Mouse (Mus musculus): Measurements from ENCODE around the gene Clstn2.

The Clstn2 gene

DNA sequence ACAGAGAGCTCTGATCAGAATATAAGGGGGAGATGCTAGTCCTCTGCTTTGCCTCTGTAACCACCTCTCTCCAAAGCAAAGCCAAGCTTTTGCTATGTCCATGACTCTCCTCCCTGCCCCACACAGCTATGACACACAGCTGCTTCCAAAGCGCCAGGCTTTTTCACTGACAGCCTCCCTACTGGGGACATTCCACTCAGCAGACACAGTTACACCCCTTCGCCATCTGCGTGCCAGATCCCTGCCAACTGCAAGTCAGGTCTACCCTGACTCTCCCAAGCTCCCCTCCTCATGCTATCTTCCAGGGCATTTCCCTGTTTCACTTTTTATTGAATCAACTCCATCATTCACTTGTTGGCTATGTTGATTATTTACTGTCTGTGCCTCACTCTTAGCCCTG, 259.1 kb downstream of the Clstn2 start:
- DNase-seq = no peak

DNA sequence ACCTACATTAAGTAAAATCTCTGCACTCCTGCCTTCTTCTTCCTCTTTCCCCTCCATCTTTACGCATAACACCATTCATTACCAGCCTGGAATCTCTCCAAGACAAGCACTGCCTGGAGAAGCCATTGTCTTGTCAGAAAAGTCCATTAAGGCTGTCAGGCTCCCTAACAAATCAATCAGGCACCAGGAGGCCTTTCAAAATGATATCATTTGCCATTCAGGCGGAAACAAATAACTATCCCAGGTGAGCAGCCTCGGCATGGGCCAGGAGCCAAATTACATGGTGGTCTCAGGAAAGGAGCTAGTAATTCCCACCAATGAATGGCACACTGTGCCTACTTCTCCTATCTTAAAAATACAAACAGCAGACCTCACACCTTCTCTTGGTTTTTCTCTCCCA, 260.6 kb downstream of the Clstn2 start:
- no peak for DNase-seq

DNA sequence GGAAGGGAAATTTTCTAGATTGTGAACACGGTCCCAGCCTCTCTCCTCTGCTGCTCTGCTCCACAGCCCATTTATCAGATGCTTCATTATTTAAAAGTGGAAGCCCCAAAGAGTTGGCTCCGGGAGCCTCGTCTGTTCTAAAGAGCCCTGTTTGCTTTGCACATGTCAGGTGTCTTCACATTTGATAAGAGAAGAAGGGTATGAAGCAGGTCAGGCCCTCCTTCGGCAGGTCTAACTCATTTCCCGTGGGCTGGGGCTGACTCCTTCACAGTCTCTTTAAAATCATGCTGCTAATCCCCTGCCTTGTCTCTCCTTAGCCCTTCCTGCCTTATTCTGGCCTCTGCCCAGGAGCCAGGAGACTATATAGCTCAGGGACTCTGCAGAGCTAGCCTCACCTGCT, 263.6 kb downstream of the Clstn2 start:
- DNase-seq = no peak

DNA sequence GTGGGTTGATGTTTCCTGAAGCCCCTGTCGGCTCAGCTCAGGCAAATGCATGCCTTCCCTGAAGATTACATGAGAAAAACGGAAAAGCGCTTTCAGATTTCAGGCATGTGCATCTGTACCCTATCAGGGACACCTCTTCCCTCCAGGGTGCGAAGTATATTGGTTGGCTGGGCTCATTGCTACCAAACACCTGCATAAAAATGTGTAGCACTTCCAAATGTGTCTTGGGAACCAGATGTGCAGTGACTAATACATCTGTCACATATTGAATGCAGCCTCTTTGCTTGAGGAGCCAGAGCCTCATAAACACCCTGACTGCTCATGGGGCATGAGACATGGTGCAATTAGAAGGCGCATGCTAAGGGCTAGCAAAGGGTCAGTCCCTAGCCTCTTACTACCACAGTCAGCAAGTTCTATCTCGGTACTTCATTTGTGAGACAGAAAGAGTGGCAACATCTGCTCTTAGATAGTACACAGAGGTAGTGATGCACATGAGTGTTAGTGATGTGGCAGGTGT, 267.7 kb downstream of the Clstn2 start:
- no peak for DNase-seq

DNA sequence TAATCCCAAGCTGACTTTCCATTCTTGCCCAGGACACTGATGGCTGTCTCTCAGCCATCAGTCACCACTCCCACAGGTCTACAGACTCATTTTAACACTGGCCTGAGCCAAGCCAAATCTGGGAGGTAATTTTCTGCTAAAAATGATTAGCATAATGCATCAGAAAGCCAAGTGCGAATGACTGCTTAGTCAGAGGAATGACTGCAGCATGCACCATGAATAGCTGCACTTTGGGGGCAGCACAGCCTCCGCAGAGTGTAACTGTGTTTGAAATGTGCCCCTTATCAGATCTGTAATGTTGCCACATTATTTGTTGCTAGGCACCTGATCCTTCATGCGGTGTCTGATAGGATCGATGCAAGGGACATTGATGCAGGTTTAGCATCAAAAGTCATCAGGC, 269.9 kb downstream of the Clstn2 start:
- DNase-seq = no peak

DNA sequence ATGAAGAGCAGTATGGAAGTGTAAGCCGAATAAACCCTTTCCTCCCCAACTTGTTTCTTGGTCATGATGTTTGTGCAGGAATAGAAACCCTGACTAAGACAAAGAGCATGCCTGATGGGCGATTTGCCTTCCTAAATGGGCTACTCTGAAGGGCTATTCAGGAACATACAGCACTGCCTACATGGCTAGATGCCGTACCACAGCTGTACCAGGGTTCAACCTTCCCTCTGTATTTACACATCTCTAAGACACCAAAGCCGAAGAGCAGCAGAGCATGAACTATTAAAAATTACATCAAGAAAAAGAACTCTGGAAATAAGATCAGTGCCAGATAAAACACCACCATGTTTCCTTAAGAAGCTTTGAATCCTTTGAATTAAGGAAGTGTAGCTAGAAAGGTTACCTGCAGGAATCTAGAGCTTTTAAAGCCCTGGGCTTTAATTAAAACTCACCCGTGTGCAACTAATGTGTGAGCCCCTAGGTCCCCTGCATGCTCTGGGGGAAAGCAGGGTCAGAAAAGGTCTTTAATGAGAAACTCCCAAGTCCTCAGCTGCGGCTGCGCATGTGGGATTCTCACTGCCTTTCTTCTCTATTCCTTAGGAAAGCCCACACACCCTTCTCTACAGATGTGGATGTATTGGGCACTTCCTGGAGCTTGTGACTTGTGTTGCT, 277.2 kb downstream of the Clstn2 start:
- DNase-seq = no peak

DNA sequence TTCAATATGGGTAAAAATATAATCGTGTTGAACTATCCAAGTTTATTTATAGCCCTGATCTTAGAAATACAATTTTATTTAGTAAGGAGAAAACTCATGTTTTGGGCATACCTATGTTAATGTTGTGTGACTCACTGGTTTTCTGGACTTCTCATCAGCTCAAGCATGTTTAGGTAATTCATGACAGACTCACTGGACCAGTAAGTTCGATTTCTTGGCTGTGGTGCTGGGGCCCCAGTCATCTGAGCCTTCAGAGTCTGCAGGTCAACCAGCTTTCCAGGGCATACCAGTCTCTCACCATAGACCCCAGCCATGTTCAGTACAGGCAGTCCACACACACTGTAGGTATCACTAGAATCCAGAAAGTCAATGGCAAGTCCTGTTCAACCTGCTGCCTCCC, 279.3 kb downstream of the Clstn2 start:
- no peak for DNase-seq

DNA sequence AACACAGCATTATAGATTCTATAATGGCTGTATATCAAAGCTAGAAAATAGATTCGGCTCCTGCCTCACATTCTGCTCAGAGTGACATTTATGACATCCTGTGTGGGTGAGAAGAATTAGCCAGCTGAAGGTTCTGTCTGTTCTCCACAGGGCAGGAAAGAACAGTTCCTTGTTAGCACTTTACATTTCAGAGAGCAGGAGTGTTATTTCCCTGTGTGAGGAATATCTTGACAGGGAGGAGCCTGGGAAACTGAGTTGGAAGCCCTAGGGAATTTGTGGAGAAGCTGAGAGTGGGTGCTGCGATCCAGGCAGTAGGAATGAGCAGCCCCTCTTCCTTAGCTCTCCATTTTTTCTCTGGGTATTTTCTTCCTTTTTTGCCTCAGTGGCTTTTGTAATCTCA, 286.4 kb downstream of the Clstn2 start:
- DNase-seq = no peak

DNA sequence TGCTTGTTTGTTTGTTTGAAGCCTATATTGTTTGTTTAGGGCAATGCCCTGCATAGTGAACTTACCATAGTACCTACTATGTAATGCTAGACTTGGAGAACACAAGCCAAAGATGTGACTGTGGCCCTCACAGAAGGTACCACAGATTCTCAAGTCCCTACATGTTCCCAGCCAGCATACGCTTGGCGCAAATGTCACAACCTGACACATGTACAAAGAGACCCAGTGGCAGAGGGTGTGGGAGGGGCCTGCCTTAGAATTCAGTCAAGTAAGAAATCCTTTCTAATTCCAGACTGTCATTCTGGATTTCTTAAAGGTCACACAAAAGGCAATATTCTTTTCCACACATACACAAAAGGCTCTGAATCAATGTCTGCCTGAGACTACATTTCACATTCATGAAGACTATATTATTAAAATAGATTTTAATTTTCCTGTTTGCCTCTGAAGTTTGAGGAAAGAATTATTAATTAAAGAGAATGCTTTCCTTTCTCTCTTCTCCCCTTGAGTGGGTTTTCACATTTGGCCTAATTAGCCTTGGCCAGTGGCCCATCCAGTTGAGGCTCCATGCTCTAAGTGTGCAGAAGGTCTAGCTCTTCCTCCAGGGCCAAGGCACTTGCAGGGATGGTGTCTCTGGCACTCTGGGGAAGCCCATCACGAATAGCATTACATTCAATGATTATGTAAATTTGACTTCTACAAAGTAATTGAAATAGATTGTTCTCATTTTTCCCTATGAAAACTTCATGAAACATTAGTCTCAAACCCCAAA, 305.1 kb downstream of the Clstn2 start:
- DNase-seq = no peak

DNA sequence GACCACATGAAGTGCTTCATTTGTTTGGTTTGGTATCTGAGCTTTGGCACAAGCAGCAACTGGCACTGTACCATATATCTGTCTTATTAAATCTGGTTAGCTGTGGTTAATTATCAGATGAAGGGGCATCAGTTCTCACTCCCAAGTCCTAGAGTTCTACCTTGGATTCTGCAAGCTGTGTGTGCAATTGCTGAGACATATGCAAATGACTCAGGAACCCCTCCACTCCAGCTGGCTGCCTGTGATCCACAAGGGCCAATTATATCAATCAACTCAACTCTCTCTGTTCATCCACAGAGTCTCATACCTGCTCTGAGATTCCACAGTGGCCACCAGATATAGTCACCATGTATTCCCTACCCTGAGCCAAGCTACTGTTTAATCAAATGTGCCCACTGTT, 315.3 kb downstream of the Clstn2 start:
- DNase-seq = no peak

DNA sequence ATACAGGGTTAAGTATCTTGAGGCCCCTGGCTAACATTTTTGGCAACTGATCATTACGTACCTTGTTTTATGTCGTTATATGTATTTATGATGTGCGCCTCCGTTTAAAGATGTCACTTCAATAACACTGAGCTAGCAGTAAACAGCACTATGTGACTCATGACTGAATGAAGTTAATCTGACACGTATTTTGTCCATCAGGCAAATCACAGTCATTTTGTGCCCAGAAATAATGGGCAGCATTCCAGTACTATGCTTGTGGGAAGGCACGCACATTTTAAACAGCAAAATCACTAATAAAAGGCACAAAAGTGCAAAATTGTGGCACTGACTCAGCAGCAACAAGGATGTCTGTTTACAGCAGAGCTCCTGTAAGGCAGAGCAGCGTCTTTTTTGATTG, 316.0 kb downstream of the Clstn2 start:
- DNase-seq = no peak

DNA sequence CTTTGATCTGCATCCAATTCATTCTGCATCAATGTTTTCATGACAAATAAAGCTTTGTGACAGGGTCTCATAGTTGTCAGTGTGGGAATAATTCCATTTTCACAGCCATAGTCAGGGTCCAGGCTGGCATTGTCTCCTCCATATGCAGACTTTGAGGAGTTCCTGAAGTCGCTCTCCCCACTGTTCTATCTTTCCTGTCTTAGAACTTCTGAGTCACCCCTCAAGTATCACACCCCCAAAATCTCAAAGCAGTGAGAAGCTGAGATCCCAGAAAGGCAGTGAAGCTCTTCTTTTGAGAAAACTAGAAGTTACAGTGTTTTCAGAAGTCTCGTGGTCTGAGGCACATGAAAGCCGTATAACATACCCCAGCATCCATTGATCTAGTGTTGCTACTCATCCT, 320.1 kb downstream of the Clstn2 start:
- DNase-seq = no peak

DNA sequence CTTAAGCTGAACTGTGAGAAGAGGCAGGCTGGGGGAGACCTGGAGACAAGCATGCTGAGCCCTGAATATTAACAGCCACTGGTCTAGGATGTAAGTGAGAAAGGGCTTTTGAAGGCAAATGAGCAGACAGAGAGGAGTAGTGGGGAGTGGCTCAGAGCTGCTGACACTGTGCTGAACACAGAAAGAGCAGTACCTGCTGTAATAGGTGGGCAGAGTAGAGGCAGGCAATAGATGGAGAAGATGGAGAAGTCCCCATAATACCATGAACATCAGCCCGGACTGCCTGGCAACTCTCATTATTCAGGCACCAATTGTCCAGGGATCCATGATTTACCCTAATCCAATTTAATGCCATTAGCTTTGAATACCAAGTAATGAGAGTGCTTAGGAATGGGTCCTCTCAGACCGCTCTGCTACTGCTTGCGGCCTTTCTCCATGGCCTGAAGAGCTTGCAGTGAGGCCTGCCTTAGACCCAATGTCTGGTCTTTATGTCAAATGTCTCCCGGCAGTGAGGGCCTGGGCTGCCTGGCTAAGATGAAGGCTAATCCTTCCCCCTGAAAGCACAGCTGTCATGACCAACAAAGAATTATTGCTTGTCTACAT, 329.0 kb downstream of the Clstn2 start:
- no peak for DNase-seq

DNA sequence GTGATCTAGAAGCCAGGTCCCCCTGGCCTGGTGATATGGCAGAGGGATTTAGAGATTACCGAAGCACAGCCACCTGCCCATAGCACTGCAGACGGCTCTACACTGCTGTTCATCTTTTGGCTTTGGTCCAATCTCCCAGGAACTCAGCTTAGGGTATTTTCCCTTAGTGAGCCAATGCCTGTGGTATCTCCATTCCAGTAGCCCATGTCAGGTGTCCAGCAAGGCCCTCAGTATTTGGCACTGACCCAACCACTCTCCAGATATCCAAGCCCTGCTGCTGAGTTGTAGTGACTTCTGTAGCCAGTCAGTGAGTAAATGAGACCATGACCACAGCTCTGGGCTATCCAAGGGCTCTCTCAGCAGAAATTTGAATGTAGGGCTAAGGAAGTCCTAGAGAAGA, 330.0 kb downstream of the Clstn2 start:
- DNase-seq = no peak

DNA sequence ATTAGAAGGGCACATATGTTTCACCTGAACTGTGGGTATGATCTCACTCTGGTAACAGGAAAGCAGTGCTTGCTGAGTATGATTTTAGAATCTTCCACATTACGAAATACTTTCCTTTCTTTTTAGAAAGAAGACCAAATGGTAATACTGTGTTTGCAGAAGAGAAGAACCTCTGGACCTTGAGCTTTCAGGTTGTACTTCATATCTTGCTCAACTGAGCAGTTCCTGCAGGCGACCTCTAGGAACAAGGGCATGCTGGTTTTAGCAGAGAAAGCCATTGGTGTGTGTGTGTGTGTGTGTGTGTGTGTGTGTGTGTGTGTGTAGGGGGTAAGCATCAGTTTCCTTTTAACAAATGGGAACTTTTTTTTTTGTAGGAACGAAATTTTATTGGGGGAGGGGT, 333.0 kb downstream of the Clstn2 start:
- DNase-seq = no peak

DNA sequence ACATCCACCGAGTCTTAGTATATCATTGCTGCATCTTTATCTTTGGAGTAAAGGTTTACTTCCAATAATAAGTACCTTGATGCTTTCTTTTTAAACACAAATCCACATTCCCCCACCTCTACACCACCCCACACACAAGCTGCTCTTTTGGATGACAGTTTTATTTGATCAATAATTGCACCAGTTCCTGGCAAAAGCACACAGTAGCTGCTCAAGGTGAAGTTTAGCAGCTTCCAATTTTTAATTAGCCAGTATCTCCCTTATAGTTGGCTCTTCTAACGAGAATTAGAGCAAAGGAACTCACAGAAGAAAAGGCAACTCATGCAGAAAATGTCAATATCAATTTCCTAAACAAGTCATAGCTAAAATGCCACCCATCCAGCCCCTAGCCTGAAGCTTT, 334.0 kb downstream of the Clstn2 start:
- DNase-seq = no peak

DNA sequence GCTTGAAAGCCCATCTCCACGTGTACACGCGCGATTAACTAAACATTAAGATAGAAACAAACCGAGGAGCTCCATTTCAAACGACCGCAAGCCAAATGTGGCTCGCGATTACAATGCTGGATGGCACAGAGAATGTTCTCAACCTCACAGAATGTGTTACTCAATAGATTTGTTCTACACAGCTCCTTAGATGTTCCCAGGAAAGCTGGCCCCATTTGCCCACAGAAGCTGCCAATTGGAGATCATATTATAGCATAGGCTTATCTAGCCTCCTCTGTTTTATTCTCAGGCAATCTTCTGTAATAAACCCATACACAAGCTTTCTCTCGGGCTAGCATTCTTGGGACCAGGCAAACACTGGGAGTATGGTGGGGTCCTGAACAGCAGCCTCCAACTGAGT, 334.9 kb downstream of the Clstn2 start:
- DNase-seq = no peak

DNA sequence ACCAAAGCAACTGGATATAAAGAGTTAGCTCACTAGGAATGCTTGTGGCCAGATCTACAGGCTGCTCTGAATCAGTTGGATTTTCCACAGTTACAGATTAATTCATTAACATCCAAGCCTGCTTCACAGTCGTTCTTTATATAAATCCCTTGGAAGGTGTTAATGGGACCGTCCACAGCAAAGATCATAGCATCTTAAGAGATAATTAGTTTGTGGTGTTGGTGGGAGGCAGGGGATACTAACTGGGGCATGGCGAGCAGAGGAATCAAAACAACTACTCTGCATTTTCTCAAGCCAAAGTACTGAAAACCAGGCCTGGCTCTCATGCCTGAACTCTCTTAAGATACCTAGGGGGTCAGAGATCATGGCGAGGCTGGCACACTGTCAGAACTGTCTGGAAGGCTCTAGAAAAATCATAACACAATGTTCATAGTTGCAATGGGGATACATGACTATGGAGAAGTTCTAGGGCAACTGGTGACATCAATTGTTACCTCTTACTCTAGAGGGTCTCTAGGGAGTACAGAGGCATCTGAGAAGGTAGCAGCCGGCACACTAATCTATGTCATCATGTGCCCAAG, 336.2 kb downstream of the Clstn2 start:
- peak; percentile 26 for DNase-seq

DNA sequence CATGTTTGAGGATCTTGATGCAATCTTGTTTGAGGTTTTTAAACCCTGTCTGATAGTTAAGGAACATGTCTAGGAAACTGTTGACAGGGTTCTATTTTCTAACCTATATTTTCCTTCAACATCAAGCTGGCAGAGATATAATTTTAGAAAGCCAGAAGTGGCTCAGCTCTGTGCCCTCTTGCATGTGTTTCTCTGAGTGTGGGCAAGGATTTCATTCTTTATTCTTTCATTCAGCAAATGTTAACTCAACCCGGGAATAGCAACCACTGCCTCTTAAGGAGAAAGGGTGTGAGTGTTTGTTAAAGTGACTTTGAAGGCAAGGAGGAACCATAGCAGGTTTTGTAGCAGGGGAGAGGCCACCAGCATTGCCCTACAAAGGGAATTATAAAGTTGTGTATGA, 337.7 kb downstream of the Clstn2 start:
- DNase-seq = no peak

DNA sequence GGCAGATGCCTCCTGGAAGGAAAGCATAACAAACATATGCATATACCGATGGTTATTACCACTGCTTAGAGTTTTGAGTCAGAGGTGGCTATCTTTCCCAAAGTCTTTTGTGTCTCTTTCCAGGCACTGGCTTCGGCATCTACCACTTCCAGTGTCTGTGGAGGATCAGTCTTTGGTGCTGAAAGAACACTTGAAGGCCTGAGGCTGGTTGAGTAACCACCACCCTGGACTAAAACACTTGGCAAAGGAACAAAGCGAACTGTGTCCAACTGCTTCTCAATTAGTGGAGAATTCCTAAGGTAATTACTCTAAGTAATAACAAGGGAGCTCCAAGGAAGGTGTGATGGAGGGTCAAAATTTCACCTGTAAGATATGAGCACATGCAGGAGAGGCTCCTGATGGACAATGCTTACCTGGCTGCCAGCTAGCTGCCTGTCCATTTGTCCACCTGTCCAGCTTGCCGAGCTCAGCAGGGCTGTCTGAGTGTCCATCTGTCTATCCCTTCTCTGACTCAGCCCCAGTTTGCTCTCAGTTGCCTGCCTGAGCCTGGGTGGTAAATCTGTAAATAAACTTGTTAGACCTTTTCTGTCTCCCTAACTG, 346.1 kb downstream of the Clstn2 start:
- DNase-seq = no peak

DNA sequence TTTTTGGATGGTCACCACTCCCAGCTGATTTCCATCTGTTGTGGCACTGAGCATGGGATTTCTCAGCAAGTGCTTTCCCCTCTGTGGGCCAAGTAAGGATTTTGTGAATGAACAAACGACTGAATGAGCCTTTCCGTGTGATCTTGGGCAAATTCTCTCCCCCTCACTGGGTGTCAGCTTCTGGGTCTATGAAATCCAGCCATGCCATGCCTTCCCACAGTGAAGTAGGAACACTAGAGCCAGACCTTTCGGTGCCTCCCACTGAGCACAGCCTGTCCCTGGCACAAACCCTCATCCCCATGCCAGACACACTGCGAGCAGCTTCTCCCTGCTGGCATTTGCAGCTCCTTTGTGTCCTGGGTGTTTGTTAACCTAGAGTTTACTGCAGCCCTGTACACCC, 347.3 kb downstream of the Clstn2 start:
- DNase-seq = no peak

DNA sequence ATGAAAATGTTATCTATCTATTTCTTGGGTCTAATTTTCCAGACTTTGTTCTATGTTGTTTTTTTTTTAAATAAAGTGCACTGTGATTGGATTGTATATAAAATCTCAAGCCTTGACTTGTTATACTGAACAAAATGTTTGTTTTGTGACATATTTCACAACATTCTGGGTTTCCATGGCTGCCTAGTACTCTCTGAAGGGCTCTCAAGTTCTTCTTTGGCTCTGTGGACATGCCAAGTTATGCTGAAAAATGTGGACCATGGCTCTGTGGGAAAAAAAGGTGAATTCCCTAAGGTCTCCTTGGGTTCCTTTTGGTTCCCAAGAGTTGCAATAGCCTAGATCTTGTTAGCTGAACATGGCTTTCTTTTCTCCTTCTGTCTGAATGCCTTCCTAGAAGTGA, 353.1 kb downstream of the Clstn2 start:
- no peak for DNase-seq

DNA sequence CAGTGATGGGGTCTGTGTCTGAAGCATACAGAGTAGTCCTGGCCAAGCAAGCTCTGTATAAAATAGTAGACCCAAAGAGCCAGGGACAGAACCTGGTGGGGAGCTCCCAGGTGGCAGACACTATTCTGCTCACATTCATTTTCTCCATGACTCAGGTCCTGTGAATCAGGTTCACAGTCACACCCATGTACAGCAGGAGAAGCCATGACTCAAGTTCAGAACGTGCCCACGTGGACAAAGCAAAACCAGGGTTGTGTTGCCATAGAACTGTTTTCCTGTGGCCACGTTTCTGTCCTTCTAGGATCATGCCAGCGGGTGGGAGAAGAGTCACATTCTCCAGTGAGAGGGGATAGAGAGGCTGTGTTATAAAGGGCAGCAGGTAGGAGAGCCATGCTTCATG, 353.9 kb downstream of the Clstn2 start:
- no peak for DNase-seq
